Mouse (Mus musculus) small intestine, adult 2 months (tissue): Measurements from ENCODE around the gene Lgals12. TPM values are rescaled to one million over a fixed set of nuclear protein-coding genes. Genes with fewer than 3 reads are reported as not detected.

Source experiments
- H3K27ac ChIP-seq: fragments of 200-500 bp; 2 replicates; pipeline ENCODE4 v1.5.1; 2012; ENCODE audit warnings: low read depth, low read length, control low read depth, inconsistent platforms; ENCODE audit not compliant: insufficient read depth
- H3K27me3 ChIP-seq: fragments of 200-500 bp; 2 replicates; pipeline ENCODE4 v1.6.1; 2012; ENCODE audit warnings: mild to moderate bottlenecking, moderate library complexity, low read length, inconsistent platforms; ENCODE audit not compliant: control insufficient read depth, insufficient read depth
- H3K36me3 ChIP-seq: fragments of 200-500 bp; 2 replicates; pipeline ENCODE4 v1.6.1; 2012; ENCODE audit warnings: mild to moderate bottlenecking, low read length, control low read depth, inconsistent platforms; ENCODE audit not compliant: control insufficient read depth, insufficient read depth
- H3K4me1 ChIP-seq: fragments of 200-500 bp; 2 replicates; pipeline ENCODE4 v1.6.1; 2012; ENCODE audit warnings: low read length, inconsistent platforms, mixed read lengths; ENCODE audit not compliant: control insufficient read depth, insufficient read depth, insufficient read length
- H3K4me3 ChIP-seq: fragments of 200-500 bp; 2 replicates; pipeline ENCODE4 v1.5.1; 2012; ENCODE audit warnings: low read depth, mild to moderate bottlenecking, control low read depth, inconsistent platforms, low read length, moderate library complexity
- CTCF ChIP-seq: fragments of 200-500 bp; IDR thresholded peaks from 2 replicates; pipeline ENCODE4 v1.5.1; 2012; ENCODE audit warnings: low read depth, mild to moderate bottlenecking, control low read depth, inconsistent platforms, low read length, moderate library complexity, mixed read lengths; ENCODE audit not compliant: insufficient replicate concordance, insufficient read length; ENCODE audit errors: extremely low read depth
- POLR2A ChIP-seq: fragments of 200-500 bp; IDR thresholded peaks from 2 replicates; pipeline ENCODE4 v1.6.1; 2012; ENCODE audit warnings: low read depth, mild to moderate bottlenecking, control low read depth, inconsistent platforms, low read length, moderate library complexity
- WGBS: fragments of 180-500 bp; shearing (Covaris S2); methylation state at CpG from one replicate; pipeline ENCODE4 v1.1.7; 2018; 5-methylcytosine and 5-hydroxymethylcytosine counted together
- polyA plus RNA-seq: library from polyadenylated mRNA; depleted of rRNA; stranded (reverse); fragments of >200 nt; gene quantifications from 2 replicates; pipeline ENCODE4 v1.2.3, GENCODE M21; 2012

Lgals12 gene
- polyA plus RNA-seq, 1 experiment, result 1.2 TPM

- H3K4me1 ChIP-seq, result peaks cover 23% of the 10 kb centered on the region
- H3K27ac ChIP-seq, result peak overlapping the region; percentile 46
- no peak for TF ChIP-seq POLR2A
- TF ChIP-seq CTCF, result no peak
- no peak overlapping the region for H3K4me3 ChIP-seq
- no peaks in the 10 kb centered on the region for H3K36me3 ChIP-seq
- no peaks in the 10 kb centered on the region for H3K27me3 ChIP-seq
- WGBS, result 53% methylated on average over 2 of the region's 2 CpGs
These were observed 43.3 kb downstream of the Lgals12 start for GRCm38 (mm10) chr19:7563676-7564075.

- WGBS, result 68% methylated on average over 10 of the region's 10 CpGs
These were observed 44.3 kb downstream of the Lgals12 start for GRCm38 (mm10) chr19:7562601-7563129.

GRCm38 (mm10) chr19:7561456-7561855, 45.5 kb downstream of the Lgals12 start:
- TF ChIP-seq POLR2A (no peak), CTCF (no peak)
- no peak overlapping the region for H3K4me3 ChIP-seq
- WGBS, result 60% methylated on average over 3 of the region's 3 CpGs
- no peaks in the 10 kb centered on the region for H3K36me3 ChIP-seq
- H3K27me3 ChIP-seq, result no peaks in the 10 kb centered on the region
- peaks cover 23% of the 10 kb centered on the region for H3K4me1 ChIP-seq
- H3K27ac ChIP-seq, result peak overlapping the region; percentile 20; the same call in 1 of the 2 replicates

More at GRCm38 (mm10) chr19:7562601-7563129, 44.3 kb downstream of the Lgals12 start:
- Histone ChIP-seq H3K4me1 (peaks cover 23% of the 10 kb centered on the region), H3K27me3 (no peaks in the 10 kb centered on the region), H3K36me3 (no peaks in the 10 kb centered on the region), H3K27ac (peak overlapping the region; percentile 40; the same call in 1 of the 2 replicates), H3K4me3 (no peak overlapping the region)
- TF ChIP-seq POLR2A (no peak), CTCF (no peak)

- no peak for TF ChIP-seq CTCF
- TF ChIP-seq POLR2A, result no peak
- H3K4me1 ChIP-seq, result peaks cover 23% of the 10 kb centered on the region
- 26% methylated on average over 4 of the region's 4 CpGs for WGBS
- no peaks in the 10 kb centered on the region for H3K27me3 ChIP-seq
- H3K4me3 ChIP-seq, result no peak overlapping the region
- no peaks in the 10 kb centered on the region for H3K36me3 ChIP-seq
- peak overlapping the region; percentile 71 for H3K27ac ChIP-seq
These were observed 47.0 kb downstream of the Lgals12 start for GRCm38 (mm10) chr19:7559986-7560385.

- Histone ChIP-seq H3K4me3 (peak overlapping the region; percentile 77), H3K36me3 (no peaks in the 10 kb centered on the region), H3K4me1 (peaks cover 23% of the 10 kb centered on the region), H3K27me3 (no peaks in the 10 kb centered on the region), H3K27ac (peak overlapping the region; percentile 71)
- TF ChIP-seq POLR2A (no peak), CTCF (no peak)
- 28% methylated on average over 4 of the region's 4 CpGs for WGBS
These were observed 48.3 kb downstream of the Lgals12 start for GRCm38 (mm10) chr19:7558675-7559074.

GRCm38 (mm10) chr19:7557844-7558243, 49.1 kb downstream of the Lgals12 start:
- Histone ChIP-seq H3K4me1 (peaks cover 20% of the 10 kb centered on the region), H3K27me3 (no peaks in the 10 kb centered on the region), H3K36me3 (no peaks in the 10 kb centered on the region), H3K27ac (peak overlapping the region; percentile 62), H3K4me3 (peak overlapping the region; percentile 77)
- WGBS, result 0% methylated on average over 4 of the region's 4 CpGs
- TF ChIP-seq CTCF (no peak), POLR2A (no peak)

- 0 out of 2 replicates have a peak, but pooled peaks have one; percentile 14 for TF ChIP-seq CTCF
- TF ChIP-seq POLR2A, result peak; percentile 81
- under 1% methylated on average over 27 of the region's 27 CpGs for WGBS
- Histone ChIP-seq H3K27ac (peak within 1 kb of the TSS; percentile 62), H3K4me1 (peaks cover 18% of the 10 kb centered on the region), H3K36me3 (no peaks in the 10 kb centered on the region), H3K27me3 (no peaks in the 10 kb centered on the region), H3K4me3 (peak within 1 kb of the TSS; percentile 77)
These were observed 49.6 kb downstream of the Lgals12 start, which contains the start of gene Pla2g16 for GRCm38 (mm10) chr19:7557328-7557822. TSS of gene Pla2g16 (plus strand) at chr19:7557459.
